Mouse (Mus musculus) stomach, embryonic 16.5 days (tissue): ENCODE results near the gene Hnrnpl. TPM values are rescaled to one million over a fixed set of nuclear protein-coding genes. Genes with fewer than 3 reads are reported as not detected.

Experiments used
- ATAC-seq: fragments of 200-750 bp; cut with Nextera tagmentation; 2 replicates; pipeline ENCODE4 v1.8.0; 2017; ENCODE audit warnings: moderate number of reproducible peaks, moderate TSS enrichment; ENCODE audit not compliant: insufficient read depth, low FRiP score
- H3K27ac ChIP-seq: fragments of 300-500 bp; sonication (generic); 2 replicates; pipeline ENCODE4 v1.5.1; 2014; ENCODE audit warnings: low read length
- H3K27me3 ChIP-seq: fragments of 300-500 bp; sonication (generic); 2 replicates; pipeline ENCODE4 v1.6.1; 2014; ENCODE audit warnings: low read length, control low read depth, mixed read lengths; ENCODE audit not compliant: control insufficient read depth, insufficient read depth
- H3K36me3 ChIP-seq: fragments of 300-500 bp; sonication (generic); 2 replicates; pipeline ENCODE4 v1.6.1; 2014; ENCODE audit warnings: low read length; ENCODE audit not compliant: control insufficient read depth, insufficient read depth
- H3K4me1 ChIP-seq: fragments of 300-500 bp; sonication (generic); 2 replicates; pipeline ENCODE4 v1.6.1; 2014; ENCODE audit warnings: low read length, control low read depth, mixed read lengths; ENCODE audit not compliant: control insufficient read depth, insufficient read depth
- H3K4me2 ChIP-seq: fragments of 300-500 bp; sonication (generic); 2 replicates; pipeline ENCODE4 v1.6.1; 2014; ENCODE audit warnings: low read depth, low read length, mixed read lengths
- H3K4me3 ChIP-seq: fragments of 300-500 bp; sonication (generic); replicated peaks from 2 replicates; pipeline ENCODE4 v1.5.1; 2014; ENCODE audit warnings: mild to moderate bottlenecking, low read length
- H3K9ac ChIP-seq: fragments of 300-500 bp; sonication (generic); 2 replicates; pipeline ENCODE4 v1.6.1; 2014; ENCODE audit warnings: low read length
- H3K9me3 ChIP-seq: fragments of 300-500 bp; sonication (generic); replicated peaks from 2 replicates; pipeline ENCODE4 v1.6.1; 2016; ENCODE audit warnings: low read length, control low read depth; ENCODE audit not compliant: control insufficient read depth
- WGBS: fragments of 180-500 bp; shearing (Covaris S2); extraction: QIAGEN DNeasy Blood & Tissue Kit; methylation state at CpG from one replicate; pipeline ENCODE4 v1.1.7; 2014; 5-methylcytosine and 5-hydroxymethylcytosine counted together
- polyA plus RNA-seq: library from polyadenylated mRNA; unstranded; fragments of >200 nt; fragmentation: Nextera tagmentation; extraction: Ambion mirVana; gene quantifications from 2 replicates; pipeline ENCODE4 v1.2.1, GENCODE M21; 2015

Hnrnpl gene
- polyA plus RNA-seq, 1 experiment from 2014 or later = 200 TPM

GRCm38 (mm10) chr7:28770309-28770708, 38.0 kb upstream of the Hnrnpl start:
- Histone ChIP-seq H3K27me3 (no peaks in the 10 kb centered on the region), H3K27ac (no peak overlapping the region), H3K4me2 (no peak overlapping the region), H3K9me3 (no peaks in the 10 kb centered on the region), H3K4me3 (no peak overlapping the region), H3K36me3 (no peaks in the 10 kb centered on the region), H3K4me1 (peaks cover 14% of the 10 kb centered on the region), H3K9ac (no peak overlapping the region)
- WGBS = 86% methylated on average over 3 of the region's 3 CpGs
- ATAC-seq = no peak

- no peak for ATAC-seq
- 87% methylated on average over 11 of the region's 11 CpGs for WGBS
- no peak overlapping the region for H3K4me3 ChIP-seq
- peaks cover 8% of the 10 kb centered on the region for H3K4me1 ChIP-seq
- no peaks in the 10 kb centered on the region for H3K36me3 ChIP-seq
- no peak overlapping the region for H3K9ac ChIP-seq
- no peaks in the 10 kb centered on the region for H3K9me3 ChIP-seq
- H3K4me2 ChIP-seq = no peak overlapping the region
- H3K27me3 ChIP-seq = no peaks in the 10 kb centered on the region
- no peak overlapping the region for H3K27ac ChIP-seq
Measured at GRCm38 (mm10) chr7:28771867-28772266, 36.5 kb upstream of the Hnrnpl start.

- Histone ChIP-seq H3K36me3 (no peaks in the 10 kb centered on the region), H3K4me2 (no peak overlapping the region), H3K4me1 (no peaks in the 10 kb centered on the region), H3K27ac (no peak overlapping the region), H3K9me3 (no peaks in the 10 kb centered on the region), H3K4me3 (no peak overlapping the region), H3K27me3 (no peaks in the 10 kb centered on the region), H3K9ac (no peak overlapping the region)
- ATAC-seq = no peak
- WGBS = 72% methylated on average over 3 of the region's 3 CpGs
Measured at GRCm38 (mm10) chr7:28773163-28773562, 35.2 kb upstream of the Hnrnpl start.

- Histone ChIP-seq H3K27ac (no peak overlapping the region), H3K27me3 (no peaks in the 10 kb centered on the region), H3K9ac (no peak overlapping the region), H3K4me2 (no peak overlapping the region), H3K36me3 (no peaks in the 10 kb centered on the region), H3K4me1 (no peaks in the 10 kb centered on the region), H3K4me3 (no peak overlapping the region), H3K9me3 (no peaks in the 10 kb centered on the region)
- ATAC-seq = no peak
- WGBS = 79% methylated on average over 12 of the region's 12 CpGs
Measured at GRCm38 (mm10) chr7:28774164-28774563, 34.2 kb upstream of the Hnrnpl start.

GRCm38 (mm10) chr7:28775129-28775528, 33.2 kb upstream of the Hnrnpl start:
- H3K4me2 ChIP-seq = no peak overlapping the region
- no peaks in the 10 kb centered on the region for H3K27me3 ChIP-seq
- H3K9ac ChIP-seq = no peak overlapping the region
- no peaks in the 10 kb centered on the region for H3K36me3 ChIP-seq
- peaks cover under 1% of the 10 kb centered on the region for H3K4me1 ChIP-seq
- H3K27ac ChIP-seq = no peak overlapping the region
- no peak overlapping the region for H3K4me3 ChIP-seq
- no peaks in the 10 kb centered on the region for H3K9me3 ChIP-seq
- WGBS = 87% methylated on average over 7 of the region's 7 CpGs
- ATAC-seq = no peak

- no peak overlapping the region for H3K4me2 ChIP-seq
- no peaks in the 10 kb centered on the region for H3K27me3 ChIP-seq
- H3K9ac ChIP-seq = no peak overlapping the region
- no peak overlapping the region for H3K27ac ChIP-seq
- ATAC-seq = no peak
- H3K4me1 ChIP-seq = peaks cover 9% of the 10 kb centered on the region
- H3K4me3 ChIP-seq = no peak overlapping the region
- no peaks in the 10 kb centered on the region for H3K36me3 ChIP-seq
- 81% methylated on average over 9 of the region's 9 CpGs for WGBS
- H3K9me3 ChIP-seq = no peaks in the 10 kb centered on the region
Measured at GRCm38 (mm10) chr7:28778825-28779224, 29.5 kb upstream of the Hnrnpl start.

GRCm38 (mm10) chr7:28780067-28780658, 28.2 kb upstream of the Hnrnpl start:
- H3K4me2 ChIP-seq = no peak overlapping the region
- WGBS = 43% methylated on average over 6 of the region's 6 CpGs

GRCm38 (mm10) chr7:28780857-28781256, 27.5 kb upstream of the Hnrnpl start:
- H3K9ac ChIP-seq = peak overlapping the region; percentile 49; the same call in 1 of the 2 replicates
- no peak overlapping the region for H3K4me3 ChIP-seq
- H3K9me3 ChIP-seq = no peaks in the 10 kb centered on the region
- H3K27me3 ChIP-seq = no peaks in the 10 kb centered on the region
- ATAC-seq = no peak
- no peaks in the 10 kb centered on the region for H3K36me3 ChIP-seq
- no peak overlapping the region for H3K4me2 ChIP-seq
- 76% methylated on average over 7 of the region's 7 CpGs for WGBS
- H3K27ac ChIP-seq = peak overlapping the region; percentile 81
- H3K4me1 ChIP-seq = peaks cover 9% of the 10 kb centered on the region

More at GRCm38 (mm10) chr7:28780067-28780658, 28.2 kb upstream of the Hnrnpl start:
- H3K9ac ChIP-seq = peak overlapping the region; percentile 49
- peak overlapping the region; percentile 81 for H3K27ac ChIP-seq
- no peaks in the 10 kb centered on the region for H3K36me3 ChIP-seq
- H3K9me3 ChIP-seq = no peaks in the 10 kb centered on the region
- no peak overlapping the region for H3K4me3 ChIP-seq
- ATAC-seq = peak; percentile 83
- H3K27me3 ChIP-seq = no peaks in the 10 kb centered on the region
- peaks cover 9% of the 10 kb centered on the region for H3K4me1 ChIP-seq

GRCm38 (mm10) chr7:28781261-28781663, 27.1 kb upstream of the Hnrnpl start:
- Histone ChIP-seq H3K36me3 (no peaks in the 10 kb centered on the region), H3K27me3 (no peaks in the 10 kb centered on the region), H3K4me2 (no peak overlapping the region), H3K4me3 (no peak overlapping the region), H3K27ac (peak overlapping the region; percentile 81), H3K9ac (0 out of 2 replicates have a peak overlapping the region, but pooled peaks have one; percentile 32), H3K9me3 (no peaks in the 10 kb centered on the region), H3K4me1 (peaks cover 9% of the 10 kb centered on the region)
- 82% methylated on average over 8 of the region's 8 CpGs for WGBS
- no peak for ATAC-seq
